Mouse (Mus musculus): ENCODE results near the gene Phyhd1. TPM values are rescaled to one million over a fixed set of nuclear protein-coding genes. Genes with fewer than 3 reads are reported as not detected.
A peak's percentile ranks its signal among the peaks of the same experiment; 100 is the strongest.

The Phyhd1 gene
- polyA plus RNA-seq, 1 experiment from 2014 or later = 7.2 TPM

DNA sequence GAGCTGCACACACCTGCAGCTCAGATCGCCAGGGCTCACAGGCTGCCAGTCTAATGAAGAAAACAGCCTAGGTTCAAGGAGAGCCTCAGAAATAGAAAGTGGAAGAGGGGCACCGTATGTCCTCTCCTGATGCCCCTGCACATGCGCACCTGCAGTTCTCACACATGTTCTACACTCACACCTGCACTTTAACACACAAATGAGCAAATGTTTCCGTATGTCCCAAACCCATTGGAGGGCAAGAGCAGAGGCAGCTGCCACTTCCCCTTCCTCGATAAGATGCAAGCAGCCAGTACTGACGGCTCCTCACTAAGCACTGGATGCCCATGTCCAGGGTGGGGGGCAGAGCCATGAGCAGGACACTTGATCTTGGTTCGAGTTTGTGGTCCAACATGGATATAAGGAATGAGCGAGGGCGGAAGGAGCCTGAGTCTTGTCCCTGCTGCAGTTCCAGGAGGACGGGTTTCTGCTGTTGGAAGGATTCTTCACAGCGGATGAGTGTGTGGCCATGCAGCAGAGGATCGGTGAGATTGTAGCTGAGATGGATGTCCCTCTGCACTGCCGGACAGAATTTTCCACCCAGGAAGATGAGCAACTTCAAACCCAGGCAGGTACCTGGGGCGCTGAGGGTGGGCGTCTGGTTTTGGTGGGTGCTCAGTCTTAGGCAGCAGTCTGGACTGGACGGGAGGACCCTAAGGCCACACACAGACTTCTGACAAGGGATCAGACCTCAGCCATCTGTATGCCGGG is 3.4 kb downstream of the Phyhd1 start:
- WGBS = 90% methylated on average over 17 of the region's 17 CpGs
- H3K4me3 ChIP-seq (ENCODE audit: low read depth, low read length) = no peak overlapping the region
- no peak overlapping the region; the same call in 1 of the 2 replicates for H3K27ac ChIP-seq (ENCODE audit: low read length)
- H3K9me3 ChIP-seq (replicated peaks; ENCODE audit: control insufficient read depth, low read length, poor library complexity, severe bottlenecking) = no peaks in the 10 kb centered on the region
- no peak overlapping the region for H3K9ac ChIP-seq (ENCODE audit: low read depth, low read length)
- H3K4me2 ChIP-seq (ENCODE audit: low read length) = no peak overlapping the region
- 0 out of 2 replicates have a peak, but pooled peaks cover 2% of the 10 kb centered on the region for H3K4me1 ChIP-seq (ENCODE audit: control insufficient read depth, insufficient read depth, low read length)
- no peaks in the 10 kb centered on the region for H3K27me3 ChIP-seq (ENCODE audit: control insufficient read depth, insufficient read depth, low read depth, low read length)
- ATAC-seq = no peak
- peaks cover 2% of the 10 kb centered on the region for H3K36me3 ChIP-seq (ENCODE audit: control insufficient read depth, insufficient read depth, low read length)

DNA sequence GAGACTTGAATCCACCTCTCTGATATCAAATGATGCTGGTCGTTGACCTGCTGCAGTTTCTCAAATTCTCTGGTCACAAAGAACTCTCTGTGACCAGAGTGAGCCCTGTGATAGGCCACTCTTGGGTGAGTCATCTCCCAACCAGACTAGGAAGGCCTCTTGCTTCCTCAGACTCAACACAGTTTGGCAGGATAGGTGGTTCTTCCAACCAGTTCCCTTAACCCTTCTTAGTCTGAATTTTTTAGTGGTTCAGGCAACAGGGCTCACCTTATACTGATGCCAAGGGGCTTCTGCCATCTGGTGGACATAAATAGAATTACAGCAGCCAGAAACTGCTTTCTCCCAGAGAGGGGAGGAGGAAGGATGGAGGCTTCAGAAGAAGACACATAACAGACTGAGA is 4.1 kb downstream of the Phyhd1 start:
- peaks cover 2% of the 10 kb centered on the region for H3K36me3 ChIP-seq (ENCODE audit: control insufficient read depth, insufficient read depth, low read length)
- 79% methylated on average over 1 of the region's 1 CpGs for WGBS
- no peak overlapping the region for H3K9ac ChIP-seq (ENCODE audit: low read depth, low read length)
- no peaks in the 10 kb centered on the region for H3K27me3 ChIP-seq (ENCODE audit: control insufficient read depth, insufficient read depth, low read depth, low read length)
- 0 out of 2 replicates have a peak, but pooled peaks cover 2% of the 10 kb centered on the region for H3K4me1 ChIP-seq (ENCODE audit: control insufficient read depth, insufficient read depth, low read length)
- ATAC-seq = peak; percentile 80
- H3K4me3 ChIP-seq (ENCODE audit: low read depth, low read length) = no peak overlapping the region
- no peak overlapping the region; the same call in 1 of the 2 replicates for H3K27ac ChIP-seq (ENCODE audit: low read length)
- no peaks in the 10 kb centered on the region for H3K9me3 ChIP-seq (replicated peaks; ENCODE audit: control insufficient read depth, low read length, poor library complexity, severe bottlenecking)
- no peak overlapping the region for H3K4me2 ChIP-seq (ENCODE audit: low read length)

GRCm38 (mm10) chr2:30280743-30281142 is 14.7 kb downstream of the Phyhd1 start, which contains the start of gene Gm28038:
Gm28038 (plus strand) TSS chr2:30281043.
- 95% methylated on average over 11 of the region's 11 CpGs for WGBS
- no peaks in the 10 kb centered on the region for H3K9me3 ChIP-seq (replicated peaks; ENCODE audit: control insufficient read depth, low read length, poor library complexity, severe bottlenecking)

GRCm38 (mm10) chr2:30281651-30282050 is 15.6 kb downstream of the Phyhd1 start:
- Histone ChIP-seq H3K4me3 (ENCODE audit: low read depth, low read length) (no peak overlapping the region), H3K27ac (ENCODE audit: low read length) (no peak overlapping the region), H3K4me2 (ENCODE audit: low read length) (no peak overlapping the region), H3K9me3 (replicated peaks; ENCODE audit: control insufficient read depth, low read length, poor library complexity, severe bottlenecking) (no peaks in the 10 kb centered on the region), H3K36me3 (ENCODE audit: control insufficient read depth, insufficient read depth, low read length) (peaks cover 4% of the 10 kb centered on the region; the same call in 1 of the 2 replicates), H3K9ac (ENCODE audit: low read depth, low read length) (no peak overlapping the region), H3K27me3 (ENCODE audit: control insufficient read depth, insufficient read depth, low read depth, low read length) (no peaks in the 10 kb centered on the region), H3K4me1 (ENCODE audit: control insufficient read depth, insufficient read depth, low read length) (peaks cover 8% of the 10 kb centered on the region)
- no peak for ATAC-seq
- WGBS = 81% methylated on average over 3 of the region's 3 CpGs

More at GRCm38 (mm10) chr2:30280743-30281142, 14.7 kb downstream of the Phyhd1 start, which contains the start of gene Gm28038:
- Histone ChIP-seq H3K4me1 (ENCODE audit: control insufficient read depth, insufficient read depth, low read length) (peaks cover 8% of the 10 kb centered on the region), H3K4me3 (ENCODE audit: low read depth, low read length) (no peak within 1 kb of the TSS), H3K27ac (ENCODE audit: low read length) (no peak within 1 kb of the TSS), H3K36me3 (ENCODE audit: control insufficient read depth, insufficient read depth, low read length) (peaks cover 4% of the 10 kb centered on the region; the same call in 1 of the 2 replicates), H3K4me2 (ENCODE audit: low read length) (no peak within 1 kb of the TSS), H3K27me3 (ENCODE audit: control insufficient read depth, insufficient read depth, low read depth, low read length) (no peaks in the 10 kb centered on the region), H3K9ac (ENCODE audit: low read depth, low read length) (no peak within 1 kb of the TSS)
- no peak for ATAC-seq

DNA sequence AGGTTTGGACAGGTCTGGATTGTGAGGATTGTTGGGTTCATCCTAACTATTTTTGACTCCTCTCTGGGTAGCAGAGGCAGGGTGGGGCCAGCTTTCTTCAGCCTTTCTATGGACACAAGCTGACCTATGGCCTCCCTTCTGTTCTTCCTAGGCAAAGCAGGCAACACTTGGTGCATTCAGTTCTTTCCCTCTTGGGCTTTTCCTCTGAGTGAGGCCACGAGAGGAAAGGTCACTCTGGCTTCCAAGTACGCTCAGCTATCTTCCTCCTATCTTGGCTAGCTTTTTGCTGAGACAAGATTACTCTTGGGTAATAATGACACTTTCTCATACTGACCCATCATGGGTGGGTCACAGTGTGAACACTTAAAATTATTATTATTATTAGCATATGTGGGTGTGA is 17.2 kb downstream of the Phyhd1 start:
- H3K36me3 ChIP-seq (ENCODE audit: control insufficient read depth, insufficient read depth, low read length) = peaks cover 5% of the 10 kb centered on the region; the same call in 1 of the 2 replicates
- no peak overlapping the region for H3K4me3 ChIP-seq (ENCODE audit: low read depth, low read length)
- H3K4me1 ChIP-seq (ENCODE audit: control insufficient read depth, insufficient read depth, low read length) = peaks cover 17% of the 10 kb centered on the region
- H3K9me3 ChIP-seq (replicated peaks; ENCODE audit: control insufficient read depth, low read length, poor library complexity, severe bottlenecking) = no peaks in the 10 kb centered on the region
- H3K27me3 ChIP-seq (ENCODE audit: control insufficient read depth, insufficient read depth, low read depth, low read length) = no peaks in the 10 kb centered on the region
- H3K4me2 ChIP-seq (ENCODE audit: low read length) = no peak overlapping the region
- no peak for ATAC-seq
- no peak overlapping the region for H3K9ac ChIP-seq (ENCODE audit: low read depth, low read length)
- H3K27ac ChIP-seq (ENCODE audit: low read length) = no peak overlapping the region
- WGBS = 94% methylated on average over 2 of the region's 2 CpGs

- no peak for ATAC-seq
- H3K9ac ChIP-seq (ENCODE audit: low read depth, low read length) = no peak overlapping the region
- WGBS = 86% methylated on average over 5 of the region's 5 CpGs
Measured at GRCm38 (mm10) chr2:30285004-30285403, 19.0 kb downstream of the Phyhd1 start.

DNA sequence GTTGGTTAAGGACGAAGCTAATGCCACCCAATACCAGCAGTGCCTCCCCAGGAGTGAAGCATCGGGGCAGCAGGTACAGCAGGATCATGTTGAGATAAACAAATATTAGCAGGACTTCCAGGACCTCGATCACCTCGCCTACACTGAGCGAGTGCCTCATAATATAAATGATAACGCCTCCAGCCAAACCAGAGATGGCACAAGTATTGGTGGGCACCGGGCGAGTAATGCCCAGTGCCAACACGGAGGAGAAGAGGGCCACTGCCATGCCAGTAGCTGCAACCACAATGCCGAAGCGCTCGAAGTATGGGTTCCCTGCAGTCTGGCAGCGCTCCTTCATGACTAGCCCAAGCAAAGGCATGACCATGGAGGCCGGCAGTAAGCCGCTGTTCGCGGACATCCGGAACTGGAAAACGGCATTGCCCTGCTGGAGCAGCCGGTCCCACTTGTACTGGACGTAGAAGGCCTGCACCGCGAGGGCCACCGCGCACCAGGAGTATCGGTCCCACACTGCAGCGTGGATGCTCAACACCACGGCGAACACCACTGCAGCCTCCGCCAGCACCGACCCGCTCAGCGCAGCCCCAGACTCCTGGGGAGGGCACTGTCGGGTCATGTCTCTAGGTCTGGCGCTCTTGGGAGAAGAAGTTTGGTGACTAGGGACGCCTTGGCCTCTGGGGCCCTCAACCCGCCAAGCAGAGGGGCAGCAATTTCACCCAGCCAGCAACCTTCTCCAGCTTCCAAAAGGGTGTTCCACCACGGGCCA is 19.6 kb downstream of the Phyhd1 start:
- peak overlapping the region; percentile 89 for H3K9ac ChIP-seq (ENCODE audit: low read depth, low read length)
- peaks cover 17% of the 10 kb centered on the region for H3K4me1 ChIP-seq (ENCODE audit: control insufficient read depth, insufficient read depth, low read length)
- H3K36me3 ChIP-seq (ENCODE audit: control insufficient read depth, insufficient read depth, low read length) = 0 out of 2 replicates have a peak, but pooled peaks cover 2% of the 10 kb centered on the region
- peak overlapping the region; percentile 53 for H3K27ac ChIP-seq (ENCODE audit: low read length)
- peak overlapping the region; percentile 90 for H3K4me3 ChIP-seq (ENCODE audit: low read depth, low read length)
- ATAC-seq = peak; percentile 27
- H3K9me3 ChIP-seq (replicated peaks; ENCODE audit: control insufficient read depth, low read length, poor library complexity, severe bottlenecking) = no peaks in the 10 kb centered on the region
- peak overlapping the region; percentile 91 for H3K4me2 ChIP-seq (ENCODE audit: low read length)
- no peaks in the 10 kb centered on the region for H3K27me3 ChIP-seq (ENCODE audit: control insufficient read depth, insufficient read depth, low read depth, low read length)
- 16% methylated on average over 38 of the region's 38 CpGs for WGBS

More at GRCm38 (mm10) chr2:30285004-30285403, 19.0 kb downstream of the Phyhd1 start:
- Histone ChIP-seq H3K4me3 (ENCODE audit: low read depth, low read length) (peak overlapping the region; percentile 90), H3K9me3 (replicated peaks; ENCODE audit: control insufficient read depth, low read length, poor library complexity, severe bottlenecking) (no peaks in the 10 kb centered on the region), H3K4me1 (ENCODE audit: control insufficient read depth, insufficient read depth, low read length) (peaks cover 17% of the 10 kb centered on the region), H3K27me3 (ENCODE audit: control insufficient read depth, insufficient read depth, low read depth, low read length) (no peaks in the 10 kb centered on the region), H3K36me3 (ENCODE audit: control insufficient read depth, insufficient read depth, low read length) (peaks cover 3% of the 10 kb centered on the region; the same call in 1 of the 2 replicates), H3K27ac (ENCODE audit: low read length) (no peak overlapping the region), H3K4me2 (ENCODE audit: low read length) (peak overlapping the region; percentile 91)

- 0 out of 2 replicates have a peak, but pooled peaks cover 2% of the 10 kb centered on the region for H3K36me3 ChIP-seq (ENCODE audit: control insufficient read depth, insufficient read depth, low read length)
- peak within 1 kb of the TSS; percentile 90 for H3K4me3 ChIP-seq (ENCODE audit: low read depth, low read length)
- WGBS = under 1% methylated on average over 65 of the region's 68 CpGs
- H3K9me3 ChIP-seq (replicated peaks; ENCODE audit: control insufficient read depth, low read length, poor library complexity, severe bottlenecking) = no peaks in the 10 kb centered on the region
- H3K27me3 ChIP-seq (ENCODE audit: control insufficient read depth, insufficient read depth, low read depth, low read length) = no peaks in the 10 kb centered on the region
- ATAC-seq = peak; percentile 90
- peak within 1 kb of the TSS; percentile 91 for H3K4me2 ChIP-seq (ENCODE audit: low read length)
- peak within 1 kb of the TSS; percentile 67 for H3K27ac ChIP-seq (ENCODE audit: low read length)
- peak within 1 kb of the TSS; percentile 89 for H3K9ac ChIP-seq (ENCODE audit: low read depth, low read length)
- peaks cover 17% of the 10 kb centered on the region for H3K4me1 ChIP-seq (ENCODE audit: control insufficient read depth, insufficient read depth, low read length)
Measured at GRCm38 (mm10) chr2:30286192-30287026, 20.4 kb downstream of the Phyhd1 start, which contains the start of the genes Dolk and Nup188. Dolk (minus strand) TSS chr2:30286334. Nup188 (plus strand) TSS chr2:30286397.

Measured in midbrain, embryonic 16.5 days (tissue).